Mouse (Mus musculus): Measurements from ENCODE around the gene Mdm2. TPM values are rescaled to one million over a fixed set of nuclear protein-coding genes. Genes with fewer than 3 reads are reported as not detected.

Gene Mdm2
- total RNA-seq, 2 experiments from 2014 or later = 53.5 to 56.2 TPM

GRCm38 (mm10) chr10:117698313-117699138, 12.0 kb downstream of the Mdm2 start:
- DNase-seq (ENCODE audit: low spot score in 2 of 2) = no peak

GRCm38 (mm10) chr10:117697561-117698115, 12.9 kb downstream of the Mdm2 start:
- no peak for DNase-seq (ENCODE audit: low spot score in 2 of 2)

GRCm38 (mm10) chr10:117696827-117697560, 13.6 kb downstream of the Mdm2 start:
- DNase-seq (ENCODE audit: low spot score in 2 of 2) = no peak

DNA sequence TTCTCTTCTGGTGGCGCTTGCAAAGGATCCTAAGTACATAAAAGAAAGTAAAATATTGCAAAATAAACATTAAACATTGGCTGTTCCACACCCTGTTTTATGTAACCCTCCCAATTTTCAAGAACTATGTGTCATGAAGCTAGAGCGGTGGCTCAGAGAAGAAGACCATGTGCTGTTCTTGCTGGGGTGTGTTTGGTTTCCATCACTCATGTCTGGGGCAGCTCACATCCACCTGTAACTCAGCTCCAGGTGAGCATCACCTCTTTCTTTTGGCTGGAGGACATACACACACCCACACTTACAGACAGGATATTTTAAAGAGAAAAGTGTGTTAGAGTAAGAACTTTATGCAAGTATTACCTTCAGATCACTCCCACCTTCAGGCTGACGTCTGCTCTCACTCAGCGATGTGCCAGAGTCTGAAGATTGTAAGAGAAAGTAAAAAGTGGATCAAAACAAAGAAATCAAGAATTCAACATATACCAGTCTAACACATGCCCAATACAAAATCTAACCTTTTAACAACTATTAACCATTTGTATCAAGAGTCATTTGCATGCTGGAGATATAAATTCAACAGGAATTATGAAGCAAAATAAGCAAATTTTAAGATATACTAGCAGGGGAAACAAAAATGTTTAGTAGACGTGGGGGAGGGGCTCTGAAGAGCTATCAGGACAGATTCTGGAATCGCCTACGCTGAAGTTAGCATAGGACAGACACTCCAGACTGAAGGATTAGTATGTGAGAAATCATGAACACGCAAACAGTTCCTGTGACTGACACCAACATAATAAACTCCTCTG, 14.3 kb downstream of the Mdm2 start:
- DNase-seq (ENCODE audit: low spot score in 2 of 2) = no peak

DNA sequence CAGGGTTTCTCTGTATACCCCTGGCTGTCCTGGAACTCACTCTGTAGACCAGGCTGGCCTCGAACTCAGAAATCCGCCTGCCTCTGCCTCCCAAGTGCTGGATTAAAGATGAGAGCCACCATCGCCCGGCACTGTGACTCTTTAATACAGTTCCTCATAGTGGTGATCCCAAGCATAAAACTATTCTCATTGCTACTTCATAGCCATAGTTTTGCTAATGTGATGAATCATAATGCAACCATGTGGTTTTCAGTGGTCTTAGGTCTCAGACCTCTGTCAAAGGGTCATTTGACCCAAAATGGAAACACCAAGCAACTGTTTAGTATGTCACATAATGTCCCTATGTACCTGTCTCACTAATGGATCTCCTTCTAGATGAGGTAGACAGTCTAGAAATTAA, 15.0 kb downstream of the Mdm2 start:
- no peak for DNase-seq (ENCODE audit: low spot score in 2 of 2)

DNA sequence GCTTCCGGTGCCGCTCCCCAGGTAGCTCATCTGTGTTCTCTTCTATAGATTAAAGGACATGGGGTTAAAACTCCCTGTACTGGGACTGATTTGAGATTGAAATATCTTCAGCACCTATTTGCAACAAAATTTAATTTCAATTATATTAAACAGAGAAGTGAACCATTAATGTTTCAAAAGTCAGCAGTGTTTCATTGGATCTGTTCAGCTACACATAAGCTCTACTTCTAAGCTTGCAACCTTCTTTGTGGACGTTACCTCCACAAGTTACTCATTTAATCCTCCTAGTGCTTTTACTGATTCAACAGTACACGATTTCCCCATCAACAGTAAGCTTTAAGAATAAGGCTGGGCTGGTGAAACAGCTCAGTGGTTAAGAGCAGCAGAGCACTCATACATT, 15.5 kb downstream of the Mdm2 start:
- DNase-seq (ENCODE audit: low spot score in 2 of 2) = no peak

GRCm38 (mm10) chr10:117694255-117694953, 16.2 kb downstream of the Mdm2 start:
- DNase-seq (ENCODE audit: low spot score in 2 of 2) = no peak

GRCm38 (mm10) chr10:117692953-117693352, 17.6 kb downstream of the Mdm2 start:
- DNase-seq (ENCODE audit: low spot score in 2 of 2) = no peak

- no peak for DNase-seq (ENCODE audit: low spot score in 2 of 2)
Observed at GRCm38 (mm10) chr10:117692173-117692572, 18.4 kb downstream of the Mdm2 start.

DNA sequence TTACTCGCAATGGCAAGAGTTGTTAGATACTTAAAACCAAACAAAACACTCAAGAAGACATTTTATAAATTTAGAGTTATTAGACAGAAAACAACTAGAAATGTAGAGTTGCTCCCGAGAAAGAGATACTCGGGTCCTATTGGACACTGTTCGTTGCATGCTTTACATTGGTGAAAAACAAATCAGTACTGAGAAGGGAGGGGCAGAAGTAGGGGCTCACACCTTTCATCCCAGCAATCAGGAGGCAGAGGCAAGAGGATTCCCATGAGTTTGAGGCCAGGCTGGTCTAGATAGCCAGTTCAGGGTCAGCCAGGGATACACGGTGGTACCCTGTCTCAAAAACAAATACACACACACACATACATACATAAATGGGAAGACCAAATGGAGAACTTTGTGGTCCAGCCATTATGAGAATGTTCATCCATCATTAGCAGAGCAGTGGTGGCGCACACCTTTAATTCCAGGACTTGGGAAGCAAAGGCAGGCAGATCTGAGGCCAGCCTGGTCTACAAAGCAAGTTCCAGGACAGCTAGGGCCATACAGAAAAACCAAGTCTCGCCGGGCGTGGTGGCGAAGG, 19.1 kb downstream of the Mdm2 start:
- no peak for DNase-seq (ENCODE audit: low spot score in 2 of 2)

GRCm38 (mm10) chr10:117690770-117691296, 19.7 kb downstream of the Mdm2 start:
- no peak for DNase-seq (ENCODE audit: low spot score in 2 of 2)

DNA sequence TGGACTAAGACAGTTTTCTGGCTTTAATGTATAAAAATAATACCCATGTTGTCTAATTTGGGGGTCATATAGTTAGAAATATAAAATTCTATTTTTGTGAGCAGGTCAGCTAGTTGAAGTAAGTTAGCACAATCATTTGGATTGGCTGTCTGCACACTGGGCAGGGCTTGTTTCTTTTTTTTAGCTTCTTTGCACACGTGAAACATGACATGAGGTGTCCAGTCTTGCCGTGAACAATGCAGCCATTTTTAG, 20.5 kb downstream of the Mdm2 start:
- DNase-seq (ENCODE audit: low spot score in 2 of 2) = no peak

DNA sequence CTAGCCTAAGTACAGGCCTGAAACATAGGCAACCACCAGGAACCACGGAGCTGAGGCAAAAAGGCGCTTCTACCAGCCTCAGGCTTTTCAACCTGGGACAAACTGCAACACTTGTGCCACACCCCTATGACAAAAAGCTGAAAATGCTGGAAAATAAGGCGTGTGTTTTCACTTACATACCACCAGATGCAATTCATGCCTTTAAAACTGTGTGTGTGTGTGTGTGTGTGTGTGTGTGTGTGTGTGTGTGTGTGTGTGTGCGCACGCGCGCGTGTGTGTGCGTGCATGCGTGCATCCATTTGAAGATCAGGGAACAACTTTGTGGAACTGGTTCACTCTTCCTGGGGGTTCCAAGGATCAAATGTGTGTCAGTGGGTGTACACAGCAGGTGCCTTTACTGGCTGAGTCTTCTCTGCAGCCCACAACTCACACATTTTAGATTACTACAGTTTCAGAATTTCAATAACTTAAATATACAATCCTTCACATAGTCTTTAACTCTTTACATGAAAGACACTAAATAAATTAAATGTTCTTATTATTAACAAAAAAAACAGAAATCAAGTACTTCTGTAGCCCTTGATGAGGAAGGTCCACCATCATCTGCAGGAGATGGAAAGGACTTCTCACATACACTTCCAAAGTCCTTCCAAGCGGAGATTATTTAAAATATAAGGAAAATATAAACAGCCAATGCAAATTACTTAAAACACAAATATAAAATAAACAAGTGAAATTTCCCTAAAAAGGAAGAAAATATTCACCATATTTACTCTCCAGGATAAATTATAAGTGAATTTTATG, 21.1 kb downstream of the Mdm2 start:
- DNase-seq (ENCODE audit: low spot score in 2 of 2) = no peak

DNA sequence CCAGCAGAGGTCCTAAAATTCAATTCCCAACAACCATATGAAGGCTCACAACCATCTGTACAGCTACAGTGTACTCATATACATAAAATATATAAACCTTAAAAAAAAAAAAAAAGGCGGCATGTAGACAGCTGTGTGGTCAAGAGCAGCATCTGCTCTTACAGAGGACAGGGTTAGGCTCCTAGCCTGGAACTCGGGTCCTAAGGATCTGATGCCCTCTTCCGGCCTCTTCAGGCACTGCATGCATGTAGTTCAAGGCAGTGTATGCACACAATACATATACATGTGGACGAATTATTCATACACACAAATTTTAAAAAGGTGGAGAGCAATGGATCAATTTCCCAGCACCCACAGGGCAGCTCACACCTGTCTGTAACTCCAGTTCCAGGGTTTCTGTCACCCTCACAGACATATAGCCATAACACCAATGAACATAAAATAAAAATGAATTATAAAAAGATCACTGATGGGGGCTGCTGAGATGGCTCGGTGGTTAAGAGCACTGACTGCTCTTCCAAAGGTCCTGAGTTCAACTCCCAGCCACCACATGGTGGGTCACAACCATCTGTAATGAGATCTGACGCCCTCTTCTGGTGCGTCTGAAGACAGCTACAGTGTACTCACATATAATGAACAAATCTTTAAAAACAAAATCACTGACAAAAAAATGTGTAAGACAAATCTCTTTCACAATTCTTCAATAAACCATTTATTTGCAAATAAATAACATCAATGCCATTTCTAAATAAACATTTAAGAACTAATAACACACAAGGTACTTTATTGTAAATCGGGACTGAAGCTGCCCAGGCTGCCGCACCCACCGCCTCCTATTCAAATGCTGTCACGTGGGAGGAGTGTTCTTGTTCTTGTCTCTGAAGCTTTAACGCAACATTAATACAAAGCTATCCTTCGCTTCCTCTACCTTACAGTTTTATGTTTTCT, 22.1 kb downstream of the Mdm2 start:
- no peak for DNase-seq (ENCODE audit: low spot score in 2 of 2)

GRCm38 (mm10) chr10:117687577-117687976, 23.0 kb downstream of the Mdm2 start:
- no peak for DNase-seq (ENCODE audit: low spot score in 2 of 2)

- DNase-seq (ENCODE audit: low spot score in 2 of 2) = no peak
Observed at GRCm38 (mm10) chr10:117687018-117687417, 23.5 kb downstream of the Mdm2 start.

- no peak for DNase-seq (ENCODE audit: low spot score in 2 of 2)
Observed at GRCm38 (mm10) chr10:117685849-117686591, 24.5 kb downstream of the Mdm2 start.
